Mouse (Mus musculus) left cerebral cortex, adult 8-10 months (tissue): Measurements from ENCODE around the gene Syn2. TPM values are rescaled to one million over a fixed set of nuclear protein-coding genes. Genes with fewer than 3 reads are reported as not detected.

ENCODE experiments used
- DNase-seq, 2 experiments: peaks; one replicate each; pipeline ENCODE4 v3.0.0; 2022; ENCODE audit warnings: low spot score in 2 of 2
- total RNA-seq, 4 experiments: library from RNA; stranded (reverse); gene quantifications; 2 replicates each; pipeline ENCODE4 v1.2.4; 2022

The Syn2 gene
- total RNA-seq, 4 experiments from 2014 or later: 393 to 448 (median 420) TPM

GRCm38 (mm10) chr6:115241939-115242338 lies 107.2 kb downstream of the Syn2 start:
- DNase-seq: no peak

- no peak for DNase-seq
Observed at GRCm38 (mm10) chr6:115244222-115244621, 109.5 kb downstream of the Syn2 start.

DNA sequence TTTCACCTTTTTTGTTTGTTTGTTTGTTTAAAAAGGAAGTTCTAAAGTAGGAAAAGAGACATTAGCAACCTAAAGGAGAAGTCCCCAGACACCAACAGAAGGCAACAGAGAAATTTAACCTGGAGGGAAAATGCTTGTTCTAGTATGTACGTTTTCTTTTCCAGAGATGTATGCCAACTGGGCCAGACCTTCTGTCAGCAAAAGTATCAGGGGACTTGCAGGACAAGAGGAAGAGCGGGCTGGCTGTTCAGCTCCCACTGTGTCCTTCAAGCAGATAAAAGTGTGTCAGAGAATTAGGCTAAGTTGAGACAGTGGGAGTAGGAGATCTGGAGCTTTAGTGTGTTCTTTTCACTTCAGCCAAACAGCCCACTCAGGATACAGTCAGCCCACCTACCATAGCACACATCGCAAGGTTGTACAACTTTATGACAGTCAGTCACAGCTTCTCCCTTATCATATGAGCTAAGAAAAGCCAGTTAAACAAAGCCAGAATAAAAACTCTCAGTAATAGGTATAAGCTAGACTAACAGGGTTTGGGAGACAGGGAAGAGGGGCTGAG lies 110.9 kb downstream of the Syn2 start:
- DNase-seq: no peak

- no peak for DNase-seq
Observed at GRCm38 (mm10) chr6:115251531-115251985, 116.9 kb downstream of the Syn2 start.

- no peak for DNase-seq
Observed at GRCm38 (mm10) chr6:115252099-115252873, 117.6 kb downstream of the Syn2 start, which contains the start of gene Timp4. TSS of gene Timp4 (minus strand) at chr6:115252205.

- DNase-seq: no peak
Observed at GRCm38 (mm10) chr6:115255171-115255570, 120.5 kb downstream of the Syn2 start.

- DNase-seq: no peak
Observed at GRCm38 (mm10) chr6:115260507-115260906, 125.8 kb downstream of the Syn2 start.

GRCm38 (mm10) chr6:115266791-115267190 lies 132.1 kb downstream of the Syn2 start:
- DNase-seq: no peak

- DNase-seq: peak in 1 of 2 experiments; percentile 57
Observed at GRCm38 (mm10) chr6:115267916-115268315, 133.2 kb downstream of the Syn2 start.

GRCm38 (mm10) chr6:115268551-115269385 lies 134.1 kb downstream of the Syn2 start:
- DNase-seq: no peak

DNA sequence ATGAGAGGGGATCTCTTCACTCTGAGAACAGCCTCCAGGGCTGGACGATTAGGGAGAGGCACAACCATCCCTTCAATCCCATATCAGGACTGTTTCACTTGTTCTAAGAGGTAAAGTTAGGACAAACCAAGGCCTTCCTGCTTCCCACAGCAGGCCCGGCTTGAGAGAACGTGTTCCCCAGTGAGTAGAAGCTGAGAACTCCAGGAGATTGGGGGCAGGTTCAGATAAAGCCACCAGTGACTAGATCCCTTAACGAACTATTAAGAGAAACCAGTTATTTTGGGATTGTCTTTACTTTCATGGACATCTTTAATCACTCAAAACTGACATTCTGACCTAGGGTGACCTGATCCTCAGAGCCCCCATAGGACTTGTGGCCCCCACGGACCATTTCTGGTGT lies 134.9 kb downstream of the Syn2 start:
- DNase-seq: no peak

- no peak for DNase-seq
Observed at GRCm38 (mm10) chr6:115270085-115270484, 135.4 kb downstream of the Syn2 start.

DNA sequence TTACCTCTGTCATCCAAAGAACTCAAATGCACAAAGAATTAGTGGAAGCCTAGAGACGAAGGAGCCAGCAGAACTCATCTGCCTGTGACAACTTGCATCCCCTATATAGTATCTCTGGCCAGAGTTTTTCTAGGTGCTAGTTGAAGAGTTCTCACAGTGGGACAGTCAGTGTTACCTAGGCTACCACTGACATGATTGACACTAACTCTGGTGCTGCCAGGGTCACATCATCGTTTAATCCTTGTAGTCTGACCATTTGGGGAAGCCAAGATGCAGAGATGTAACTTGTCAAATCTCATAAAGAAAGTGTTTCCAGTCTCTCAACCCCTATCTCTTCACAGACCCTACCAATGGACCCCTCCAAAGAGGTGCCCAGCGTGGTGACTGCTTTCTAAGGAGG lies 136.6 kb downstream of the Syn2 start:
- DNase-seq: no peak

DNA sequence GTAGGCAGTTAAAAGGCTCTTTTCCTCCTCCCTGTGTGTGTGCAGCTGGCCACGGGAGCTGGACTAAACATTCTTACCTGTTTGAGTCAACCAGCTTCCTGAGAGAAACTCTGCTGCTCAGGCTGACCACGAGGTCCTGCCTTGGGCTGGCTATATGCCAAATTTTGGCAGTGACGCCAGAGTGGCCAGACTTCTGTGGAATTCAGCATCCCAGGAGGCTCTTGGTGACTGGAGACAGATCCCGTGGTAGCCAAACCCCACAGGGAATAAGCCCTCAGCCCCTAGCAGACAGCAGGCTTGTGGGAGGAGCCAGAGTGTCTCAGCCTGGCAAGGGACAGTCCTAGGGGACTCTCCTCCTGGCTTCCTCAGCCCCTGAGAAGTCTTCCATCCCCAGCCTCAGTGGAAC lies 137.2 kb downstream of the Syn2 start:
- DNase-seq: no peak

GRCm38 (mm10) chr6:115273346-115273745 lies 138.6 kb downstream of the Syn2 start:
- no peak for DNase-seq

- DNase-seq: no peak
Observed at GRCm38 (mm10) chr6:115274705-115275104, 140.0 kb downstream of the Syn2 start.

- DNase-seq: no peak
Observed at GRCm38 (mm10) chr6:115275116-115275815, 140.6 kb downstream of the Syn2 start.

DNA sequence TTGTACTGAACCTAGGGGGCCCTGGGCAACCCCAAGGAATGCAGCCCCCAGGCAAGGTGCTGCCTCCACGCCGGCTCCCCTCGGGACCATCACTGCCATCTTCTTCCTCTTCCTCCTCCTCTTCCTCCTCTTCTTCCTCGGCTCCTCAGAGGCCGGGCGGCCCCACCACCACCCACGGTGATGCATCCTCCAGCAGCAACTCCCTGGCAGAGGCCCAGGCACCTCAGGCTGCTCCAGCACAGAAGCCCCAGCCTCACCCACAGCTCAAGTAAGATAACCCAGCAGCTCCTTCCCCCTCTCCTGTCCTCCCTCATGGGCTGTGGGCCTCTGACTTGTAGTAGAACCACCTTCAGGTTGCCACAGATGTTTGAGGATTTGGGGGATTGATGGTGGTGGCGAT lies 143.4 kb downstream of the Syn2 start:
- no peak for DNase-seq

DNA sequence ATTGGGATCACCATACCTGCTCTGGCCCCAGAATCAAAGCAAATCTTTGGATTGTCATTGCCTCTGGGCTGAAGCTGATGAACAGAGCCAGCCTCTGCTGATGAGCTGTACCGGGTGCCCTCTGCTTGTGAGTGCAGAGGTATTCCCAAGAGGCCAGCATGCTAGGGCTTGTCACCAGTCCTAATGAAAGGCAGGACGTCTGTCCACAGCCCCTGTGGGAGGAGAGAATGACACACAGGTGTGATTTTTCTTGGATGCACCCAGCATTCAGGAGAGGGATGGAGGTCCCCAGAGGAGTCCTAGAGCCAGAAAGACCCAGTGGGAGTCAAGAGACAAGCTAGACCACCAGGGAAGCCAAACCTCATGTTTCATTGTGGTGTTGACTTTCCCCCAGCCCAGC lies 144.9 kb downstream of the Syn2 start:
- peak in 1 of 2 experiments; percentile 4 for DNase-seq

- DNase-seq: peak in 1 of 2 experiments; percentile 15
Observed at GRCm38 (mm10) chr6:115284153-115284552, 149.5 kb downstream of the Syn2 start.

GRCm38 (mm10) chr6:115286441-115286840 lies 151.7 kb downstream of the Syn2 start:
- DNase-seq: peak in 1 of 2 experiments; percentile 72
